Mouse (Mus musculus) retina, postnatal 1 day (tissue): Measurements from ENCODE around the gene Calhm5.

ENCODE experiments used
- DNase-seq: peaks from one replicate; pipeline ENCODE4 v3.0.0-alpha.2; 2012

Gene Calhm5

DNA sequence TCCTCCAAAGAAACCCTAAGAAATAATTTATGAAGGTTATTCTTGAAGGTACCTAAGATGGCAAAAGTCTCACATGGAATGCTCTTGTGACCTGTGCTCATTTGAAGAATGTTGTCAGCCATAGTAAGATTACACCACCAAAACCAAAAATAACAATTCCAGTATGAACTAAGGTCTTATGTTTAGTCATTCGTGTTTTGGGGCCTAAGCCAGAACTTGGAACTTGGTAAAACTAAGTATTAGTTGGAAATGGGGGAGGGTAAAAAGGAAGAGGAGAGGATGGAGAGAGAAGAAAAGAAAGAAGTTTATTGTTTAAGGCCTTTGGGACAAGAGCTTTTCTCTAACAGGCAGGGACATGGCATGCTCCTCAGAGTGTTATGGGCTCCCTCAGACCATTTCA is 26.7 kb downstream of the Calhm5 start:
- no peak for DNase-seq

DNA sequence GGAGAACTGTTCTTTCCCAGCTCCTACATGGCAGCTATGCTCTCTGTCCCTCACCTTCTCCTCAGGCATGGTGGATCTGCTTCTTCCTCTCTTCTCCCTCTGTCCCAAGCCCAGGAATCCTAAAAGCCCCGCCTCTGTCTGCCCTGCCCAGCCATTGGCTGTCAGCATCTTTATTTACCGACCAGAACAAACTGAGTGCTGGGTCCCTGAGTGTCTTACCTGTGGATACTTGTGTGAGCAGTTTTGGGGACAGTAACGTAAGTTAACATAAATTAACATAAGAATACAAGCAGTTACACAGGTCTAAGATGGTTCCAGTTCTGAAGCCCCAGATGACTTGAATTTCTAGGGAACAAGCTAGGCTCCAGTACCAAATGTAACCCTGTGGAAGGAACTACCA is 29.7 kb downstream of the Calhm5 start:
- DNase-seq: no peak

DNA sequence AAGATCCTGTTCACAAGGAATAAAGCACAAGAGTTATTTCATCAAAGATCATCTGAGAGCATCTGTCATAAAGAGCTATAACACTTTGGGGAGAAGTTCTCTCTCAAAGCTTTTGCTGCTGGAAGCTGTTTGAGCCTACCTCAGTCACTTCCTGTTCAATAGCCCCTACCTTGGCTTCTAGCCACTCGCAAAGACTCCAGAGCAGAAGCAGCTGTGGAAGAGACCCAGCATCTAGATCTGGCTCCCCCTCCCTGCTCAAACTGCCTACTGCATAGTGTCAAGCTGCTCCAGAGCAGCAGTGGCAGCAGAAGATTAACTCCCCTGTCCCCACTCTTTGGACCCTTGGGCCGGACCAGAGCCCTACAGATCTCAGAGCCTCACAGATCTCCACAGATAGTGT is 42.3 kb downstream of the Calhm5 start:
- DNase-seq: no peak

- no peak for DNase-seq
Observed at GRCm38 (mm10) chr10:34044210-34044609, 52.1 kb downstream of the Calhm5 start, which contains the start of gene Calhm4. Gene Calhm4, minus strand, starts transcription at chr10:34044310.
